Mouse (Mus musculus) lung, postnatal 4 days (tissue): ENCODE data around the gene Mpv17l2.

ENCODE experiments used
- DNase-seq, 2 experiments: peaks; one replicate each; pipeline ENCODE4 v3.0.0; 2021

The Mpv17l2 gene

DNA sequence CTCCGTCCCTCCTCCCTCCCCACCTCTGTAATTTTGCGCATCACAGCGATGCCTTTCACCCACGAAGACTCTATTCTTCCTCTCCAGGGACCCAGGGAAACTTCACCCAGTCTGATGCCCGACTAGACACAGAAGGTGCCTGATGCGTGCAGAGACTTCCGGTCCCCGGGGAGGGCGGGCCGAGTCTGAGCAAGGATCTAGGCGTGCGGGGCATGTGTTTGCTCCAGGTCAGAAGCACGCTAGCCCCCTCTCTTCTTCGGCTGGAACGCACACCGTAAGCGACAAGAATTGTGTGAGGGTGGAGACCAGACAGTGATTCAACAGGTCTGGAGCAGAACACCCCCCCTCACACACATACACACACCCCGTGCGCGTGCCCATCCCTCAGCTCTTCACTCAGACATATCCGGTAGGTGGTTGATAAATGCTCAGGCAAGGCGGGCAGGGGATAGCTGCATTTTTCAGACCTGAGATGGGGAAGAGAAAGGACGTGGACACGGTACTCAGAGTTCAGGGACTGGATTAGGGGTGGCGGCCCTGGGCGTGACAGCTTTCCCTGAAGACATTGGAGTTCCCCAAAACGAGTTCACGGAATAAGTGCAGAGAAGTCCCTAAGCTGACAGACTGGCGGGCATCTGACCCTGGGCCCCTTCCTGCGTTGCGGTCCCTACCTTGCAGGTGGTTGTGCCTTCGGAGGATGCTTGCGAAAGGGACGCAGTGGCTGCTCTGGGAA, 5.3 kb upstream of the Mpv17l2 start:
- peak; percentile 68 to 69 for DNase-seq

DNA sequence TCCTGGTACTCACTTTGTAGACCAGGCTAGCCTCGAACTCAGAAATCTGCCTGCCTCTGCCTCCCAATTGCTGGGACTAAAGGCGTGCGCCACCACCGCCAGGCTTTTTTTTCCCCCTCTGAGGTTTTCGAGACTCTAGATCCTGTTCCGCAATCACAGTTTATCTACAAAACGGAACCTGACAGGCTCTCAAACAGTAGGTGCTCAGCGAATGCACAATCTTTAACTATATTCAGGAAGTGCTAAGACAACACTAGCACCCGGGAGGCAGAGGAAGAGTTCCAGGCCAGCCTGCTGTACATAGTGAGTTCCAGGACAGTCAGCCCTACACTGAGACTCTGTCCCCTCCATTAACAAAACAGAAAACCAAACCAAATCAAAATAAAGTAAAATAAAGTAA, 4.6 kb upstream of the Mpv17l2 start:
- DNase-seq = no peak

- no peak for DNase-seq
Measured at GRCm38 (mm10) chr8:70764676-70765075, 3.9 kb upstream of the Mpv17l2 start.

DNA sequence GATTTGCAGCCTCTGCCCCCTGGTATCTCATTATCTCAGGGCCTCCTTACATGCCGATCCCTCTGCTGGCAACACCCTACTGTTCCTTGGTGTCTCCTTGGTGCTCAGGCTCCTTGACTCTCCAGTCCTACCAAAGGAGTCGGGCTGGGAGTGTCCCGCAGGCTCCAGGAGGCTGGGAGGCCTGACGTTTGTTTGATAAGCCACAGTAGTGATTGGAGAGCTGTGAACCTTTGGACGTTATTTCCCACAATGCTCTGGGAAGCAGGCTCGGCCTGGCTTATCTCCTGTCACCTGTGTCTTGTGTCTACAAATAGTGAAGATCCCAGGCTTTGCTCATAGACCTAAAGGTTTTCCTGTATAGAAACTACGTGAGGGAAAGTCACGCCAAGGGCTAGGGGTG, 3.3 kb upstream of the Mpv17l2 start:
- DNase-seq = no peak

- DNase-seq = peak in 1 of 2 experiments; percentile 72
Measured at GRCm38 (mm10) chr8:70763354-70763753, 2.6 kb upstream of the Mpv17l2 start.

DNA sequence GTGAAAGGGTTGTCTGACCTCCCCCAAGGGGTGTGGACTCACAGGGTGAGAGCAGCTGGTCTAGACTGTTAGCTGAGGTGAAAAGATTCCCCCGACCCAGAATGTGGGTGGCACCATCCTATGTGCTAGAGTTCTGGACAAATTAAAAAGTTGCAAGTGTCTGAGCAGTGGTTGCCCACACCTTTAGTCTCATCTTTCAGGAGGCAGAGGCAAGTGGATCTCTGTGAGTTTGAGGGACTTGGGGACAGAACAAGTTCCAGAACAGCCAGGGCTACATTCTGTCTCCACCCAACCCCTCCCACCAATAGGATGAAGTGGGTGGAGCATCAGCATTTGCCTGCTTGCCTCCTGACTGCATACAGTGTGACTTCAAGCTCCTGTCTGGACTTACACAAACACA, 1.4 kb upstream of the Mpv17l2 start:
- no peak for DNase-seq

GRCm38 (mm10) chr8:70760350-70760749, 396 bp downstream of the Mpv17l2 start:
- DNase-seq = no peak

- peak; percentile 66 to 80 for DNase-seq
Measured at GRCm38 (mm10) chr8:70758616-70759561, 1.9 kb downstream of the Mpv17l2 start.

- DNase-seq = peak in 1 of 2 experiments; percentile 23
Measured at GRCm38 (mm10) chr8:70758308-70758615, 2.5 kb downstream of the Mpv17l2 start.

DNA sequence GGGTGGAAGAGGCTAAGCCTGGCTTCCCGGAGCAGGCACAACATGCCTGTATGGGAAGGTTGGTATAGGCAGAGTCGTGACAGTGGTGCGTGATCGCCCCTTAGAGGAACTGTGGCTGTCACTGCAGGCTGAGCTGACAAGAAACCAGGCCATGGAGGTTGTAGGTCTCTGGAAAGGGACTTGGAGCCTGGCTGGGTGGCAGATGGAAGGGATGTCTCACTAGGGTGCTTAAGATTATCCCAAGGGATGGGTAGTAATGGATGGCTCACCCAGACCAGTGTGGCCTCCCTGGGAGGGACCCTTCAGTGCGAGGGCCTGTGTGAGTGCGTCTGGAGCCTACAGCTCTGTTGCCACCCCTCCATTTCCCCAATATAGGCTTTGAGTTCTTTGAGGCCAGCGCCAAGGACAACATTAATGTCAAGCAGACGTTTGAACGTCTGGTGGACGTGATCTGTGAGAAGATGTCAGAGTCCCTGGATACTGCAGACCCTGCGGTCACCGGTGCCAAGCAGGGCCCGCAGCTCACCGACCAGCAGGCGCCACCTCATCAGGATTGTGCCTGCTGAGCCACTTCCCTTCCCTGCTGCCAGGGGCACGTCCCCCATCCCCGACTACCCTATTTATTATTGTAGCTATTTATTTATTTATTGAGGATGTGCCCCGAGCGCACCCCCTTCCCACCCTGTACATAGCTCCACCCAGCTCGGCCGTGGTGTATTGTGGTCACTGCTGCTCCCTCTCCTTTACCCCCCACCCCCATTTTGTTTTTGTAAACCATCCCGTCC, 3.0 kb downstream of the Mpv17l2 start:
- peak; percentile 43 to 55 for DNase-seq

- DNase-seq = peak in 1 of 2 experiments; percentile 20
Measured at GRCm38 (mm10) chr8:70756476-70757040, 4.2 kb downstream of the Mpv17l2 start.

DNA sequence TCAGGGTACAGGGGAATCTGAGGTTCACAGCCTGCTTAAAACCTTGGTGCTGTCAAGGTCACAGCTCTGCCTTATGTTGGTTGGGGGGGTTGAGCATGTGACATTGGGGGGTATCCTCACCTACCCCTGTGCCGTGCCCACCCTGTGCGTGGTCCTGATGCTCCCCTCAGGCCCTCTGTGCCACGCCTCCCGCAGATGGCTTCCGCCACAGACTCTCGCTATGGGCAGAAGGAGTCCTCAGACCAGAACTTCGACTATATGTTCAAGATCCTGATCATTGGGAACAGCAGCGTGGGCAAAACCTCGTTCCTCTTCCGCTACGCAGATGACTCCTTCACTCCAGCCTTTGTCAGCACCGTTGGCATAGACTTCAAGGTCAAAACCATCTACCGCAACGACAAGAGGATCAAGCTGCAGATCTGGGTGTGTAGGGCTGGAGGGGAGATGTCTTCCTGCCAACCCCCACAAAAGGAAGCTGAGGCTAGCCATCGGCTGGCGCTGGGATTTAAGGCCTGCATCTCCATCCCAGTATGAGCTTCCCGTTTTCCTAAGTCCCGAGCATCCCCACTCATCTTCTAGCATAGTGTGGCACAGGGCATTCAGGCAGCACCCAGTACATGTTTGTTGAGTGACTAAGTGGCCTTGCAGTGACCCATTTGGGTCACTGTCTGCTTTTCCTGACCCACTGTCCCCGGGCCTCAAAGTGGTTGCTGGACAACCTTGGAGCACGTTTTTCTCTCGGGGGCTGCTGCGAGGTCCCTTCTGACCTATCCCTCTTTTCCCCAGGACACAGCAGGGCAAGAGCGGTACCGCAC, 4.9 kb downstream of the Mpv17l2 start:
- DNase-seq = peak in 1 of 2 experiments; percentile 26

DNA sequence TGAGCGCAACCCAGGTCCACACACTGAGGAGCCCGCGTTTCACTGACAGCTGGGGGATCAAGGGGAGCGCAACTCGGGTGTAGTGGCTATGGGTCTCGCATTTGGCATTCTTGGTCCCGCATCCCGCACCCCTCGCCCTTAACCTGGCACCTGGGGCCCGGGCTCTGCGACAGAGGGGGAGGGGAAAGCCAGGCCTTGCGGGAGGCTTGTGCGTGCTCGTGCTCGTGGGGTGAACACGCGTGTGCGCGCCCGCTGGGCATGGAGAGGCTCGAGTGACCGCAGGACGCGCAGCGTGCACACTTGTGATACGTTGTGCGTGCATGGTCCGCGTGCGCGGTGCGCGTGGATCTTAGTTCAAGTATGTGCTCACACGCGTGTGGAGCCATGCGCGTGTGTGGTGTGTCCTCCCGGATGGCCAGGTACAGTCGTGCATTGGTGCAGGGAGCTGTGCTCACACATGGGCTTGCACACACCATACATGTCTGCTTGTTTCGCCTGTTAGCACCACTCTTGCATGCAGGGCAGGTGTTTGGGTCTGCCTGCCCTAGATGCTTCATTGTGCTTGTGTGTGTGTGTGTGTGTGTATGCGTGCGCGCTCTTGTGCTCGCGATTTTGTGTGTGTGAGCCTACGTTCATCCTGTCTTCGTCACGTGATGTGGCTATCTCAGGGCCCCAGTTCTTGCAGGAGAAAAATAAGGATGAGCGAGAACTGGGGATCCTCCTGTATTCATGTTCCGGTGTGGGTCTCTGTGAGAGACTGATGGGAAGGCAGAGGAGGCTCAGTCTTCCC, 5.7 kb downstream of the Mpv17l2 start:
- peak; percentile 76 to 80 for DNase-seq

DNA sequence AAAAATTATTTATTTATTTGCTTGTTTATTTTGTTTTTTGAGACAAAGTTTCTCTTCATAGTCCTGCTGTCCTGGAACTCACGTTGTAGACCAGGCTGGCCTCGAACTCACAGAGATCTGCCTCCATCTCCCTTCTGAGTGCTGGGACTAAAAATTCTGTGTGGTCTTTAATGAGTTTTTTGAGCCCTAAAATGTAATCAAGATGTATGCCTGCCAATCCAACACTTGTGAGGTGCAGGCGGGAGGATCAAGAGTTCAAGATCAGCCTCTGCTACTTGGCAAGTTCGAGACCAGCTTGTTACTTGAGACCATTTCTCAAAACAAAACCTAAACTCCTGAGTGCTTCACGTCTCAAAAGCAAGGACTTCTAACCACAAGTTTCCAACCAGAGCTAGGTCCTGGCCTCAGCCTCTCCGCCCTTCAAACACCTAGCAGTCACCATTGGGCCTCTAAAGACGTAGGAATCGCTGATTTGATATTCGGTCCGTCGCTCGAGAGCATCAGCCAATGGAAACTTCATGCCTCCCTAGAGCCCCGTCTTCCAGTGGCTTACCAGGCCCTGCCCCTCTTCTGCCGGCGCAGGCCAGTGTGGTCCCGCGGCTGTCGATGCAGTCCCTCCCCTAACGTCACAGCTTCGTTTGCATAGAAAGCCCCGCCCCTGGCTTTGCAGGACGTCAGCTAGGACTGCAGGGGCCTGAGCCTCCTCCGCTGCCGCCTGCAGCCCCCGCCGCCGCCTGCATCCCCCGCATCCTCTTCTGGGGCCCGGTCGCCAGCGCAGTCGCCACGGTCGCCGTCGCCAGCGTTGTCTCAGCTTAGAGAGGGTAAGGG, 6.5 kb downstream of the Mpv17l2 start, which contains the start of gene Rab3a:
Gene Rab3a, plus strand, starts transcription at position 637 of the 828 bp plus-strand sequence.
- DNase-seq = peak; percentile 97 to 99

DNA sequence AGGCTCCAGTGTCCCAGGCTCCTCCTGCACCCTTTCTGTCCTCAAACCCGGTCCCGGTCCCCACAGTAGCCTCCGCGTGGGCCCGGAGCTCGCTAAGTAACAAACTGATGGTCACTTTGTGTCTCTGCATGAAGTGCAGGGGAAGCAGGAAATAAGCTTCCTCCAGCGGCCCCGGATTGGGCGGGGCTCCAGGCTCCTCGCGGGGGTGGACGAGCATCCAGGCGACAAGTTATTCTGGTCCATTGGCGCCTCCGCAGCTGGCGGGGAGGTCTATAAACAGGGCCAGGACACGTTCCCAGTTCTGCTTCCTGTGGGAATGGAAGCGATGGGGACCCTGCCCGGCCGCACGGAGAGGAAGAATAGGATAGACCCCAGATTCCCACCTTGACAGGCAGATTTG, 7.6 kb downstream of the Mpv17l2 start:
- peak; percentile 90 to 93 for DNase-seq

- peak; percentile 79 to 80 for DNase-seq
Measured at GRCm38 (mm10) chr8:70752000-70752764, 8.6 kb downstream of the Mpv17l2 start.

DNA sequence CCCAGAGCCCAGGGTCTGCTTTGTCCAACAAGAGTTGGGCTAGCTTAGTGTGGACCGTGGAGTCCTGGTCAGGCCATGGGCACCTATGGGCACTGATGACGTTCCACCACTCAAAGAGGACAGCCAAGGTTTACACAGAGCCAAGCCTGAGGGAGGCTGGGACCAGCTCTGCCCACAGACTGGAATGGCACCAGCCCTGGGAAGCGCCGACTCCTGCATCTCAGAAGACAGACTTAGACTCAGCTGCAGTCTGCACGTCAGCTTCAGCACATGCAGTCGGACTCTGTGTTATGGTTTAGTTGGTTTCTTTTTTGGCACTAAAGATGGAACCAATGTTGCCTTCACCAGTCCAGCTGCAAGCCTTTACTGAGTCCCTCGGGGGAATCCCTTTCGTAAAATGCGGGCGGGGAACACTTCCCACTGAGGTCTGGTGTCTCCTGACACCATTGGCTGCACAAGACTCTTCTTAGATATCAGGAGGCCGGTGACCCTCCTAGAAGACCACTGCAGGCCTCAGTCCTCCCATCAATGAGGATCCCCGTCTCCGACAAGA, 10.5 kb downstream of the Mpv17l2 start:
- DNase-seq = peak in 1 of 2 experiments; percentile 23

DNA sequence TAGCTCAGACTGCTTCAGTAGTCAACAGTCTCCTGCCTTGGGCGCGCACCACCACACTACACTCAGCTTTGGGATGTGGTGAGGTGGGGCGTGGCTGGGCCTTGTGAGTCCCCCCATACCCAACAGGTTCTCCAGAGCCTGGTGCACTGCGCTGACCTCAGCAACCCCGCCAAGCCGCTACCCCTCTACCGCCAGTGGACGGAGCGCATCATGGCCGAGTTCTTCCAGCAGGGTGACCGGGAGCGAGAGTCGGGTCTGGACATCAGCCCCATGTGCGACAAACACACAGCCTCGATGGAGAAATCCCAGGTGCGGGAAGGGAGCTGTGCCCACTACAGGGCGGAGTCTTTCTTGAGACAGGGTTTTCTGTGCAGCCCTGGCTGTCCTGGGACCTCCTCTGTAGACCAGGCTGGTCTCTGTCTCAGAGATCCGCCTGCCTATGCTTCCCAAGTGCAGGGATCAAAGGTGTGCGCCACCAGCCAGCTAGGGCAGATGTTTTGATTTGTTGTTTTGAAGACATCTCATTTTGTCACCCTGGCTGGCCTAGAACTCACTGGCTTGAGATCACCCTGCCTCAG, 11.6 kb downstream of the Mpv17l2 start:
- DNase-seq = peak in 1 of 2 experiments; percentile 22
